Mouse (Mus musculus) myocyte (in vitro differentiated cells): ENCODE measurements around the gene Myo18a. TPM values are rescaled to one million over a fixed set of nuclear protein-coding genes. Genes with fewer than 3 reads are reported as not detected.

Experiments
- H3K27me3 ChIP-seq: one replicate; pipeline ENCODE4 v1.6.1; 2011; ENCODE audit not compliant: control insufficient read depth, insufficient read depth, insufficient read length
- H3K36me3 ChIP-seq: one replicate; pipeline ENCODE4 v1.6.1; 2011; ENCODE audit not compliant: control insufficient read depth, insufficient read depth
- H3K4me2 ChIP-seq: one replicate; pipeline ENCODE4 v1.6.1; 2011; ENCODE audit warnings: low read depth, control low read depth
- H3K4me3 ChIP-seq: one replicate; pipeline ENCODE4 v1.5.1; 2011; ENCODE audit warnings: mild to moderate bottlenecking, control low read depth, moderate library complexity
- H3K79me2 ChIP-seq: one replicate; pipeline ENCODE4 v1.6.1; 2011; ENCODE audit not compliant: control insufficient read depth, insufficient read depth
- H3ac ChIP-seq: one replicate; pipeline ENCODE4 v1.6.1; 2011; ENCODE audit not compliant: control insufficient read depth, insufficient read length
- CEBPB ChIP-seq: IDR thresholded peaks from 2 replicates; pipeline ENCODE4 v1.6.1; 2011; ENCODE audit warnings: mild to moderate bottlenecking, moderate library complexity; ENCODE audit not compliant: poor library complexity, insufficient read depth, severe bottlenecking
- E2F4 ChIP-seq: IDR thresholded peaks from one replicate; pipeline ENCODE4 v1.6.1; 2011; ENCODE audit warnings: mild to moderate bottlenecking, control low read depth, moderate library complexity; ENCODE audit not compliant: insufficient read depth
- MAX ChIP-seq: IDR thresholded peaks from one replicate; pipeline ENCODE4 v1.6.1; 2011; ENCODE audit warnings: low read depth, mild to moderate bottlenecking, control low read depth
- MYOD1 ChIP-seq, 3 experiments: IDR thresholded peaks; one replicate each; pipeline ENCODE4 v1.6.1; 2011; ENCODE audit warnings: control low read depth in 2 of 3, low read depth in 2 of 3, mild to moderate bottlenecking in 2 of 3, moderate library complexity in 1 of 3; ENCODE audit not compliant: insufficient read length in 2 of 3, control insufficient read depth in 1 of 3
- MYOG ChIP-seq, 3 experiments: IDR thresholded peaks; one replicate each; pipeline ENCODE4 v1.6.1; 2011; ENCODE audit warnings: control low read depth in 2 of 3, low read depth in 2 of 3, mild to moderate bottlenecking in 2 of 3; ENCODE audit not compliant: insufficient read length in 2 of 3, control insufficient read depth in 1 of 3, insufficient read depth in 1 of 3
- POLR2A ChIP-seq: IDR thresholded peaks from one replicate; pipeline ENCODE4 v1.6.1; 2011; ENCODE audit warnings: low read depth, mild to moderate bottlenecking, control low read depth, moderate library complexity; ENCODE audit not compliant: insufficient read length
- POLR2AphosphoS2 ChIP-seq: IDR thresholded peaks from one replicate; pipeline ENCODE4 v1.6.1; 2011; ENCODE audit warnings: low read depth, control low read depth; ENCODE audit not compliant: insufficient read length
- REST ChIP-seq: IDR thresholded peaks from one replicate; pipeline ENCODE4 v1.6.1; 2011; ENCODE audit warnings: mild to moderate bottlenecking, control low read depth, moderate library complexity; ENCODE audit not compliant: insufficient read depth, insufficient read length
- SRF ChIP-seq: IDR thresholded peaks from one replicate; pipeline ENCODE4 v1.6.1; 2011; ENCODE audit warnings: low read depth; ENCODE audit not compliant: control insufficient read depth, insufficient read length
- TCF12 ChIP-seq: IDR thresholded peaks from one replicate; pipeline ENCODE4 v1.6.1; 2011; ENCODE audit warnings: mild to moderate bottlenecking, control low read depth; ENCODE audit not compliant: poor library complexity, insufficient read depth, severe bottlenecking
- TCF3 ChIP-seq: IDR thresholded peaks from one replicate; pipeline ENCODE4 v1.6.1; 2011; ENCODE audit warnings: low read depth, control low read depth; ENCODE audit not compliant: insufficient read length
- USF1 ChIP-seq: IDR thresholded peaks from one replicate; pipeline ENCODE4 v1.6.1; 2011; ENCODE audit warnings: low read depth, mild to moderate bottlenecking, control low read depth, moderate library complexity
- polyA plus RNA-seq: library from polyadenylated mRNA; unstranded; fragments of >200 nt; fragmentation: generic; extraction: Trizol; gene quantifications from one replicate; pipeline ENCODE4 v1.2.1, GENCODE M21; 2012; ENCODE audit warnings: missing spikeins

Gene Myo18a
- polyA plus RNA-seq, 1 experiment: 169 TPM

GRCm38 (mm10) chr11:77813969-77814368, 50.9 kb downstream of the Myo18a start:
- no peak overlapping the region for H3ac ChIP-seq
- peaks cover 12% of the 10 kb centered on the region for H3K79me2 ChIP-seq
- H3K27me3 ChIP-seq: no peaks in the 10 kb centered on the region
- H3K4me2 ChIP-seq: peak overlapping the region; percentile 35
- TF ChIP-seq MYOG (IDR thresholded peaks at IDR 0.05; ENCODE audit: control insufficient read depth in 1 of 3, insufficient read depth in 1 of 3, insufficient read length in 2 of 3, low read depth in 2 of 3): peak in 2 of 3 experiments; percentile 42 to 77
- TF ChIP-seq E2F4: no peak
- no peak for TF ChIP-seq POLR2AphosphoS2
- TF ChIP-seq POLR2A: no peak
- TF ChIP-seq MYOD1 (IDR thresholded peaks at IDR 0.05; ENCODE audit: control insufficient read depth in 1 of 3, insufficient read length in 2 of 3, low read depth in 2 of 3): peak in 2 of 3 experiments; percentile 12 to 52
- no peak for TF ChIP-seq CEBPB
- no peak overlapping the region for H3K4me3 ChIP-seq
- H3K36me3 ChIP-seq: peaks cover 19% of the 10 kb centered on the region

GRCm38 (mm10) chr11:77816003-77816402, 53.0 kb downstream of the Myo18a start:
- Histone ChIP-seq H3K36me3 (peaks cover 28% of the 10 kb centered on the region), H3K4me3 (no peak overlapping the region), H3ac (no peak overlapping the region), H3K27me3 (no peaks in the 10 kb centered on the region), H3K79me2 (peaks cover 8% of the 10 kb centered on the region), H3K4me2 (no peak overlapping the region)
- TF ChIP-seq SRF (no peak), USF1 (no peak), POLR2AphosphoS2 (no peak), MYOD1 (IDR thresholded peaks at IDR 0.05; ENCODE audit: control insufficient read depth in 1 of 3, insufficient read length in 2 of 3, low read depth in 2 of 3) (no peak), MYOG (IDR thresholded peaks at IDR 0.05; ENCODE audit: control insufficient read depth in 1 of 3, insufficient read depth in 1 of 3, insufficient read length in 2 of 3, low read depth in 2 of 3) (no peak), TCF3 (no peak)

GRCm38 (mm10) chr11:77821648-77822047, 58.6 kb downstream of the Myo18a start:
- H3K27me3 ChIP-seq: no peaks in the 10 kb centered on the region
- no peak overlapping the region for H3ac ChIP-seq
- H3K79me2 ChIP-seq: no peaks in the 10 kb centered on the region
- no peak overlapping the region for H3K4me2 ChIP-seq
- TF ChIP-seq USF1: no peak
- TF ChIP-seq TCF3: no peak
- no peak for TF ChIP-seq CEBPB
- TF ChIP-seq E2F4: no peak
- TF ChIP-seq MAX: no peak
- TF ChIP-seq MYOG (IDR thresholded peaks at IDR 0.05; ENCODE audit: control insufficient read depth in 1 of 3, insufficient read depth in 1 of 3, insufficient read length in 2 of 3, low read depth in 2 of 3): no peak
- no peak for TF ChIP-seq TCF12
- TF ChIP-seq MYOD1 (IDR thresholded peaks at IDR 0.05; ENCODE audit: control insufficient read depth in 1 of 3, insufficient read length in 2 of 3, low read depth in 2 of 3): no peak
- TF ChIP-seq REST: no peak
- TF ChIP-seq SRF: no peak
- TF ChIP-seq POLR2A: no peak
- TF ChIP-seq POLR2AphosphoS2: no peak
- H3K36me3 ChIP-seq: peaks cover 48% of the 10 kb centered on the region
- H3K4me3 ChIP-seq: no peak overlapping the region

- TF ChIP-seq POLR2AphosphoS2 (no peak), MYOG (IDR thresholded peaks at IDR 0.05; ENCODE audit: control insufficient read depth in 1 of 3, insufficient read depth in 1 of 3, insufficient read length in 2 of 3, low read depth in 2 of 3) (no peak), MYOD1 (IDR thresholded peaks at IDR 0.05; ENCODE audit: control insufficient read depth in 1 of 3, insufficient read length in 2 of 3, low read depth in 2 of 3) (no peak), CEBPB (no peak), USF1 (no peak), POLR2A (no peak)
- Histone ChIP-seq H3K27me3 (no peaks in the 10 kb centered on the region), H3K4me2 (no peak overlapping the region)
Measured at GRCm38 (mm10) chr11:77822781-77823180, 59.7 kb downstream of the Myo18a start.

GRCm38 (mm10) chr11:77825853-77826252, 62.8 kb downstream of the Myo18a start:
- TF ChIP-seq SRF (no peak), CEBPB (no peak), MYOG (IDR thresholded peaks at IDR 0.05; ENCODE audit: control insufficient read depth in 1 of 3, insufficient read depth in 1 of 3, insufficient read length in 2 of 3, low read depth in 2 of 3) (no peak), REST (no peak), MYOD1 (IDR thresholded peaks at IDR 0.05; ENCODE audit: control insufficient read depth in 1 of 3, insufficient read length in 2 of 3, low read depth in 2 of 3) (no peak), TCF12 (no peak), POLR2AphosphoS2 (no peak), POLR2A (no peak), MAX (no peak)
- Histone ChIP-seq H3K27me3 (no peaks in the 10 kb centered on the region), H3K36me3 (peaks cover 54% of the 10 kb centered on the region), H3K79me2 (no peaks in the 10 kb centered on the region), H3ac (no peak overlapping the region), H3K4me3 (no peak overlapping the region), H3K4me2 (no peak overlapping the region)

More at GRCm38 (mm10) chr11:77822781-77823180, 59.7 kb downstream of the Myo18a start:
- H3ac ChIP-seq: no peak overlapping the region
- peaks cover 51% of the 10 kb centered on the region for H3K36me3 ChIP-seq
- no peak overlapping the region for H3K4me3 ChIP-seq
- no peaks in the 10 kb centered on the region for H3K79me2 ChIP-seq
